Comparison of ENCODE assay signal across 8 mouse cellular contexts in the genomic region with DNA sequence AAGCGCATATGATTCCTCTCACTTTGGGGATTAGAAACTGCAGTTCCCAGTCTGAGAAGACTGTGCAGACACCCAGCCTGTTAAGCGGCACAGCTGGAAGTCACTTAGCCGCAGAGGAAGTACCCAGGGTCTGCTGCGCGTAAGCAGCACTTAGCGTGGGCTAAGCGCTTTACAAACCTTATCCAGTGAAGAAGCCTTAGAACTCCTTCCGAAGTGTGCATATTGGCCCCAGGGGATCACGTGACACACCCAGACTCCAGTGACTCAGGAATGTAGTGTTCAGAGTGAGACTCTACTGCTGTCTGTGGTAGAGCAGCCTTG. TPM values are rescaled to one million over a fixed set of nuclear protein-coding genes. Genes with fewer than 3 reads are reported as not detected.
DNase-seq lines count a peak whose midpoint lies in the region; ATAC-seq and TF ChIP-seq lines count a peak whose summit lies in the region.

No protein-coding gene starts in this region.

- H3K9me3 ChIP-seq in forebrain, embryonic 14.5 days (replicated peaks; ENCODE audit: control insufficient read depth, low read length) = no peaks in the 10 kb centered on the region
- no peaks in the 10 kb centered on the region for H3K9me3 ChIP-seq in forebrain, embryonic 11.5 days (ENCODE audit: control insufficient read depth, low read length)
- no peaks in the 10 kb centered on the region for H3K9me3 ChIP-seq in forebrain, embryonic 16.5 days (ENCODE audit: control insufficient read depth, low read length)
- H3K9me3 ChIP-seq in limb, embryonic 12.5 days = no peaks in the 10 kb centered on the region

- no peak overlapping the region for H3K9ac ChIP-seq in forebrain, embryonic 14.5 days (ENCODE audit: low read length)
- no peak overlapping the region for H3K9ac ChIP-seq in forebrain, embryonic 11.5 days (ENCODE audit: low read length)
- no peak overlapping the region for H3K9ac ChIP-seq in forebrain, embryonic 16.5 days (replicated peaks; ENCODE audit: low read depth, low read length)
- H3K9ac ChIP-seq in limb, embryonic 12.5 days (replicated peaks) = no peak overlapping the region

- no peak for TF ChIP-seq POLR2A in spleen, adult 2 months (IDR thresholded peaks at IDR 0.05; ENCODE audit: low read depth, low read length)

- H3K27me3 ChIP-seq in forebrain, embryonic 14.5 days (replicated peaks; ENCODE audit: control insufficient read depth, insufficient read depth, low read length) = no peaks in the 10 kb centered on the region
- H3K27me3 ChIP-seq in forebrain, embryonic 11.5 days (ENCODE audit: control insufficient read depth, insufficient read depth, low read length) = no peaks in the 10 kb centered on the region
- H3K27me3 ChIP-seq in forebrain, embryonic 16.5 days (replicated peaks; ENCODE audit: control insufficient read depth, insufficient read depth, low read length) = no peaks in the 10 kb centered on the region
- no peaks in the 10 kb centered on the region for H3K27me3 ChIP-seq in limb, embryonic 12.5 days
- H3K27me3 ChIP-seq in spleen, adult 2 months (ENCODE audit: control insufficient read depth, insufficient read depth, low read length) = no peaks in the 10 kb centered on the region

- H3K4me1 ChIP-seq in forebrain, embryonic 14.5 days (ENCODE audit: control insufficient read depth, insufficient read depth, low read length) = no peaks in the 10 kb centered on the region
- no peaks in the 10 kb centered on the region for H3K4me1 ChIP-seq in forebrain, embryonic 11.5 days (replicated peaks; ENCODE audit: control insufficient read depth, insufficient read depth, low read length)
- H3K4me1 ChIP-seq in forebrain, embryonic 16.5 days (replicated peaks; ENCODE audit: control insufficient read depth, insufficient read depth, low read length) = peaks cover 14% of the 10 kb centered on the region; the same call in 1 of the 2 replicates
- H3K4me1 ChIP-seq in limb, embryonic 12.5 days (replicated peaks) = peaks cover 62% of the 10 kb centered on the region
- peaks cover 48% of the 10 kb centered on the region; the same call in 1 of the 2 replicates for H3K4me1 ChIP-seq in spleen, adult 2 months (ENCODE audit: control insufficient read depth, insufficient read depth, insufficient read length)

- no peak overlapping the region for H3K4me3 ChIP-seq in forebrain, embryonic 14.5 days (ENCODE audit: low read depth, low read length)
- H3K4me3 ChIP-seq in forebrain, embryonic 11.5 days (ENCODE audit: low read depth, low read length) = no peak overlapping the region
- H3K4me3 ChIP-seq in forebrain, embryonic 16.5 days (replicated peaks; ENCODE audit: low read length) = no peak overlapping the region
- no peak overlapping the region for H3K4me3 ChIP-seq in limb, embryonic 12.5 days (replicated peaks)
- no peak overlapping the region for H3K4me3 ChIP-seq in spleen, adult 2 months (ENCODE audit: extremely low read depth, insufficient read depth, insufficient read length)

- ATAC-seq in forebrain, embryonic 14.5 days = no peak
- no peak for ATAC-seq in forebrain, embryonic 11.5 days (replicated peaks; ENCODE audit: low FRiP score)
- ATAC-seq in forebrain, embryonic 16.5 days = peak; percentile 49; the same call in 1 of the 2 replicates
- no peak for ATAC-seq in limb, embryonic 12.5 days (ENCODE audit: insufficient number of reproducible peaks, insufficient read depth, low FRiP score, low TSS enrichment, low read depth)

- H3K4me2 ChIP-seq in forebrain, embryonic 14.5 days (ENCODE audit: low read length) = no peak overlapping the region
- H3K4me2 ChIP-seq in forebrain, embryonic 11.5 days (ENCODE audit: low read depth, low read length, severe bottlenecking) = no peak overlapping the region
- no peak overlapping the region for H3K4me2 ChIP-seq in forebrain, embryonic 16.5 days (ENCODE audit: low read length)
- H3K4me2 ChIP-seq in limb, embryonic 12.5 days = no peak overlapping the region

- no peak for TF ChIP-seq CTCF in spleen, adult 2 months (IDR thresholded peaks at IDR 0.05; ENCODE audit: extremely low read depth, insufficient read depth, insufficient read length, insufficient replicate concordance)

- WGBS in forebrain, embryonic 14.5 days = 45% methylated on average over 9 of the region's 9 CpGs
- 40% methylated on average over 9 of the region's 9 CpGs for WGBS in forebrain, embryonic 11.5 days
- 37% methylated on average over 9 of the region's 9 CpGs for WGBS in forebrain, embryonic 16.5 days
- 31% methylated on average over 9 of the region's 9 CpGs for WGBS in limb, embryonic 12.5 days
- 3% methylated on average over 9 of the region's 9 CpGs for whole genome bisulfite sequencing in spleen, adult 2 months

- H3K36me3 ChIP-seq in forebrain, embryonic 14.5 days (ENCODE audit: control insufficient read depth, insufficient read depth, low read length) = no peaks in the 10 kb centered on the region
- H3K36me3 ChIP-seq in forebrain, embryonic 11.5 days (ENCODE audit: control insufficient read depth, insufficient read depth, low read length) = no peaks in the 10 kb centered on the region
- H3K36me3 ChIP-seq in forebrain, embryonic 16.5 days (ENCODE audit: control insufficient read depth, insufficient read depth) = no peaks in the 10 kb centered on the region
- no peaks in the 10 kb centered on the region for H3K36me3 ChIP-seq in limb, embryonic 12.5 days
- no peaks in the 10 kb centered on the region for H3K36me3 ChIP-seq in spleen, adult 2 months (ENCODE audit: control insufficient read depth, insufficient read depth, low read length)

- peak; percentile 14 for DNase-seq in forebrain, embryonic 14.5 days (ENCODE audit: low spot score)
- no peak for DNase-seq in forebrain, embryonic 11.5 days (ENCODE audit: low spot score)
- peak; percentile 6 to 36 for DNase-seq in CD8-positive naive resting alpha-beta T cell, adult 2 months (ENCODE audit: low read depth in 2 of 2, low spot score in 2 of 2)
- DNase-seq in spleen, adult 2 months (ENCODE audit: low read depth in 1 of 2, low spot score in 2 of 2) = peak; percentile 31 to 33
- DNase-seq in ovary, postnatal 10 days (ENCODE audit: low spot score) = no peak
- no peak for DNase-seq in urinary bladder, postnatal 25 days (ENCODE audit: low spot score)

- no peak overlapping the region for H3K27ac ChIP-seq in forebrain, embryonic 14.5 days (ENCODE audit: low read depth, low read length)
- no peak overlapping the region for H3K27ac ChIP-seq in forebrain, embryonic 11.5 days (ENCODE audit: low read depth, low read length)
- no peak overlapping the region for H3K27ac ChIP-seq in forebrain, embryonic 16.5 days (ENCODE audit: low read length)
- H3K27ac ChIP-seq in limb, embryonic 12.5 days = 0 out of 2 replicates have a peak overlapping the region, but pooled peaks have one; percentile 35
- H3K27ac ChIP-seq in spleen, adult 2 months (ENCODE audit: insufficient read depth, low read length) = peak overlapping the region; percentile 67

RNA-seq across cellular contexts. Expression of gene Ggta1, which starts 44.1 kb away (rescaled TPM):
- polyA plus RNA-seq in forebrain, embryonic 14.5 days (2014; fragmentation: Nextera tagmentation; extraction: Ambion mirVana) = 5.0 and 6.1 TPM in 2 replicates
- polyA plus RNA-seq in forebrain, embryonic 11.5 days (2014; fragmentation: Nextera tagmentation; extraction: Ambion mirVana) = 5.1 and 7.2 TPM in 2 replicates
- polyA plus RNA-seq in forebrain, embryonic 16.5 days (2015; fragmentation: Nextera tagmentation; extraction: Ambion mirVana) = 4.1 and 6.5 TPM in 2 replicates
- polyA plus RNA-seq in limb, embryonic 12.5 days (2016; fragmentation: Nextera tagmentation; extraction: Ambion mirVana) = 7.8 and 8.8 TPM in 2 replicates
- polyA plus RNA-seq in spleen, adult 2 months (2012; rRNA removed) = 20.1 and 21.6 TPM in 2 replicates

RNA-seq across cellular contexts. Expression of gene Dab2ip, which starts 50.9 kb away (rescaled TPM):
- 29.7 and 37.9 TPM in 2 replicates for polyA plus RNA-seq in forebrain, embryonic 14.5 days (2014; fragmentation: Nextera tagmentation; extraction: Ambion mirVana)
- polyA plus RNA-seq in forebrain, embryonic 11.5 days (2014; fragmentation: Nextera tagmentation; extraction: Ambion mirVana) = 51.5 and 52.2 TPM in 2 replicates
- polyA plus RNA-seq in forebrain, embryonic 16.5 days (2015; fragmentation: Nextera tagmentation; extraction: Ambion mirVana) = 39.3 and 42.8 TPM in 2 replicates
- polyA plus RNA-seq in limb, embryonic 12.5 days (2016; fragmentation: Nextera tagmentation; extraction: Ambion mirVana) = 65.7 and 72.3 TPM in 2 replicates
- 21.0 and 27.1 TPM in 2 replicates for polyA plus RNA-seq in spleen, adult 2 months (2012; rRNA removed)

Comparison
In these comparisons a context has a peak if more than half of its experiments do, and no peak if none do; other contexts are left out.
1. DNase-seq: peak in forebrain, embryonic 14.5 days (single experiment), CD8-positive naive resting alpha-beta T cell, adult 2 months (2 of 2) and spleen, adult 2 months (2 of 2); none in forebrain, embryonic 11.5 days (single experiment), ovary, postnatal 10 days (single experiment) and urinary bladder, postnatal 25 days (single experiment).
2. H3K27ac ChIP-seq: peak in limb, embryonic 12.5 days (single experiment) and spleen, adult 2 months (single experiment); none in forebrain, embryonic 14.5 days (single experiment), forebrain, embryonic 11.5 days (single experiment) and forebrain, embryonic 16.5 days (single experiment).